Mouse (Mus musculus): ENCODE measurements around the gene Sned1. TPM values are rescaled to one million over a fixed set of nuclear protein-coding genes. Genes with fewer than 3 reads are reported as not detected.
A peak's percentile ranks its signal among the peaks of the same experiment; 100 is the strongest.

Gene Sned1
- polyA plus RNA-seq, 1 experiment from 2014 or later = 5.1 TPM

DNA sequence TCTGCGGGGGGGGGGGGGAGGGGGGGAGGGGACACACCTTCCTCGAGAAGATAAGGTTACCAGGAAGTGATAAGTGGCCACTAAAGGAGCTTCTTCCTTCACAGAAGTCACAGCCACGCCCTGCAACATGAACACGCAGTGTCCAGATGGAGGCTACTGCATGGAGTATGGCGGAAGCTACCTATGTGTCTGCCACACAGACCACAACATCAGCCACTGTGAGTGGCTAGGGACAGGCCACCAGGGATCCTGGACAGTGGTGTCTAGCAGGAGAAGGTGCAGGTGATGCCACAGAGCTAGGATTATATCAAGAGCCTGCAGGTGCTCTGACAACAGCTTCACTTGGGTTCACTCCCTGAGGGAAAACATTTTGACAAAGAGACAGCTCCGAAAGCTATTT, 36.1 kb downstream of the Sned1 start:
- H3K27me3 ChIP-seq (ENCODE audit: insufficient read depth, low read length) = no peaks in the 10 kb centered on the region
- H3K9me3 ChIP-seq (replicated peaks; ENCODE audit: low read length) = no peaks in the 10 kb centered on the region
- no peak for DNase-seq (ENCODE audit: low spot score)
- H3K4me3 ChIP-seq (replicated peaks; ENCODE audit: low read depth, low read length) = no peak overlapping the region
- H3K4me1 ChIP-seq (replicated peaks; ENCODE audit: insufficient read depth, low read length) = no peaks in the 10 kb centered on the region
- 77% methylated on average over 5 of the region's 6 CpGs for WGBS
- no peak for TF ChIP-seq CTCF (IDR thresholded peaks at IDR 0.05; ENCODE audit: low read depth)
- no peak overlapping the region for H3K27ac ChIP-seq
- no peaks in the 10 kb centered on the region for H3K36me3 ChIP-seq (ENCODE audit: insufficient read depth, low read length)
- ATAC-seq (replicated peaks; ENCODE audit: low FRiP score, low read depth) = no peak
- H3K9ac ChIP-seq (ENCODE audit: low read depth, low read length) = no peak overlapping the region
- H3K4me2 ChIP-seq (ENCODE audit: low read length) = no peak overlapping the region

DNA sequence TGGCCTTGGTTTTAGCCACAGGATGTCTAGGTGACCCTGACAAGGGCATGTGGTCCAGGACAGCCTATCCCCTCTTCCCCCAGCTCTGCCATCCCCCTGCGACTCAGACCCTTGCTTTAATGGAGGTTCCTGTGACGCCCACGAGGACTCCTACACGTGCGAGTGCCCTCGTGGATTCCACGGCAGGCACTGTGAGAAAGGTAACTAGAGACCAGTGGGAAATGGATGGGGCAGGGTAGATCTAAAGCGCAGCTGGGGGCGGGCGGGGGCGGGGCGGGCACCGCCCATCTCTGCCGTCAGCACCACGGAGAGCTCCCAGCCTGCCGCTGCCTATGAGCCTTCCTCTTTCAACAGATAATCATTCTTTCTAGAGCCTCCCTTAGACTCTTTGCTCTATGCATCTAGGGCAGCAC, 36.8 kb downstream of the Sned1 start:
- WGBS = 2% methylated on average over 16 of the region's 16 CpGs

DNA sequence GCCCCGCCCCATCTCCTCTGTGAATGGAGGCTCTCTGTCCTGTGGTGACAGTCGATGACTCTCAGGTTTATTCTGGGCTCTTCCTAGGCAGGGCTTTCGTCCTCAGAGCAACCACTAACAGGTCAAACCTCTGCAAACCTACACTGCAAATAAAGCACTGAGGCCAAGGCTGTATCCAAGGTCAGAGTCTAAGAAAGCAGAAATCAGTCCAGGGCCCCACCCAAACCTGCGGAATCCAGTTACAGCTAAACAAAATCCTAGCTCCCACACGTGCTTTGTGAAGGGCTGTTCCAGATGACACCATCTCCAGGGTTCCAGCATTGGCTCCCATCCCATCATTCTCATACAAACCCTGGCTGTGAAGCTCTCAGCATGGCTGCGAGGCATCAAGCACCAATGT, 39.9 kb downstream of the Sned1 start:
- H3K9me3 ChIP-seq (replicated peaks; ENCODE audit: low read length) = no peaks in the 10 kb centered on the region
- no peak overlapping the region for H3K27ac ChIP-seq
- 67% methylated on average over 6 of the region's 6 CpGs for WGBS
- DNase-seq (ENCODE audit: low spot score) (no peak), ATAC-seq (replicated peaks; ENCODE audit: low FRiP score, low read depth) (no peak)
- no peak for TF ChIP-seq CTCF (IDR thresholded peaks at IDR 0.05; ENCODE audit: low read depth)
- H3K27me3 ChIP-seq (ENCODE audit: insufficient read depth, low read length) = no peaks in the 10 kb centered on the region
- no peaks in the 10 kb centered on the region for H3K4me1 ChIP-seq (replicated peaks; ENCODE audit: insufficient read depth, low read length)
- H3K4me3 ChIP-seq (replicated peaks; ENCODE audit: low read depth, low read length) = no peak overlapping the region
- H3K4me2 ChIP-seq (ENCODE audit: low read length) = no peak overlapping the region
- no peaks in the 10 kb centered on the region for H3K36me3 ChIP-seq (ENCODE audit: insufficient read depth, low read length)
- H3K9ac ChIP-seq (ENCODE audit: low read depth, low read length) = no peak overlapping the region

More for the DNA sequence above, 36.8 kb downstream of the Sned1 start:
- Histone ChIP-seq H3K4me1 (replicated peaks; ENCODE audit: insufficient read depth, low read length) (no peaks in the 10 kb centered on the region), H3K4me2 (ENCODE audit: low read length) (no peak overlapping the region), H3K9ac (ENCODE audit: low read depth, low read length) (no peak overlapping the region), H3K36me3 (ENCODE audit: insufficient read depth, low read length) (no peaks in the 10 kb centered on the region), H3K4me3 (replicated peaks; ENCODE audit: low read depth, low read length) (no peak overlapping the region), H3K9me3 (replicated peaks; ENCODE audit: low read length) (no peaks in the 10 kb centered on the region), H3K27me3 (ENCODE audit: insufficient read depth, low read length) (no peaks in the 10 kb centered on the region), H3K27ac (no peak overlapping the region)
- no peak for TF ChIP-seq CTCF (IDR thresholded peaks at IDR 0.05; ENCODE audit: low read depth)
- DNase-seq (ENCODE audit: low spot score) = peak; percentile 82
- no peak for ATAC-seq (replicated peaks; ENCODE audit: low FRiP score, low read depth)

DNA sequence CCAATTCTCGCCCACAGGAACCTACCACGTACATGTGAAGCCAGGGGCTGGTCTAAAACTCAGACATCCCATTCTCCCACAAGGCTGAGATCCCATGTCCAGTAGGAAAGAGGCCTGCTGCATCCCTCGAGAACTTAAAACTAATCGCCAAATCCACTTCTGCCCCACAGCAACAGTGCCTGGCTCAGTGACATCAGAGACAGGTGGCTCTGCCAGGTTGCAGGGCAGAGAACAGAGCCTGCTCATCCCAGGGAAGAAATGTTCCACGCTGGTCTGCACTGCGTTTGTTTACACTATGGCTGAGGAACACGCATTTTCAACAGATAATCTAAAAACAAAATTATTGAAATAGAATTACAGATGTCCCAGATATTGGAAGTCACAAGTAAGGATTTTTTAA, 41.4 kb downstream of the Sned1 start:
- H3K9me3 ChIP-seq (replicated peaks; ENCODE audit: low read length) = no peaks in the 10 kb centered on the region
- no peak overlapping the region for H3K27ac ChIP-seq
- H3K4me1 ChIP-seq (replicated peaks; ENCODE audit: insufficient read depth, low read length) = no peaks in the 10 kb centered on the region
- H3K4me2 ChIP-seq (ENCODE audit: low read length) = no peak overlapping the region
- ATAC-seq (replicated peaks; ENCODE audit: low FRiP score, low read depth) = no peak
- no peaks in the 10 kb centered on the region for H3K36me3 ChIP-seq (ENCODE audit: insufficient read depth, low read length)
- 81% methylated on average over 7 of the region's 7 CpGs for WGBS
- no peak overlapping the region for H3K4me3 ChIP-seq (replicated peaks; ENCODE audit: low read depth, low read length)
- DNase-seq (ENCODE audit: low spot score) = no peak
- no peak overlapping the region for H3K9ac ChIP-seq (ENCODE audit: low read depth, low read length)
- no peak for TF ChIP-seq CTCF (IDR thresholded peaks at IDR 0.05; ENCODE audit: low read depth)
- no peaks in the 10 kb centered on the region for H3K27me3 ChIP-seq (ENCODE audit: insufficient read depth, low read length)

DNA sequence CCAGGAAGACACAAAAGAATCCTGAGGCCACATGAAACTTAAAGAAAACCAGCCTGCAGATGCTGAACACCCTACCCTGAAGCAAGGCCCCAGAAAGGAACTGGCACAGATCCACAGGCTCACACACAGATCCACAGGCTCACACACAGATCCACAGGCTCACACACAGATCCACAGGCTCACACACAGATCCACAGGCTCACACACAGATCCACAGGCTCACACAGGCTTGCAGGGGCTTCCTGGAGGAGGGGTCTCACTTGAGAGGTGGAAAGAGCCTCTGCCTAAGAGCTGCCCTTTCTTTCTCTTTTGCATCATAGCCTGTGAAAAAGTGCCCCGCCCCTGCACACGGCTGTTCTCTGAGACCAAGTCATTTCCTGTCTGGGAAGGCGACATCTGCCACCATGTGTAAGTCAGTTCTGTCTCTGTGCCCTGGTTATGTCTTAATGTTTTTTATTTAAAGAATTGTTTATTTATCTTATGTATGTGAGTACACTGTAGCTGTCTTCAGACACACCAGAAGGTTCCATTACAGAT, 54.1 kb downstream of the Sned1 start:
- TF ChIP-seq CTCF (IDR thresholded peaks at IDR 0.05; ENCODE audit: low read depth) = no peak
- WGBS = 51% methylated on average over 3 of the region's 3 CpGs
- H3K9ac ChIP-seq (ENCODE audit: low read depth, low read length) = no peak overlapping the region
- no peaks in the 10 kb centered on the region for H3K9me3 ChIP-seq (replicated peaks; ENCODE audit: low read length)
- no peak overlapping the region for H3K27ac ChIP-seq
- H3K4me1 ChIP-seq (replicated peaks; ENCODE audit: insufficient read depth, low read length) = no peaks in the 10 kb centered on the region
- no peaks in the 10 kb centered on the region for H3K36me3 ChIP-seq (ENCODE audit: insufficient read depth, low read length)
- H3K4me3 ChIP-seq (replicated peaks; ENCODE audit: low read depth, low read length) = no peak overlapping the region
- no peak for ATAC-seq (replicated peaks; ENCODE audit: low FRiP score, low read depth)
- no peak for DNase-seq (ENCODE audit: low spot score)
- no peaks in the 10 kb centered on the region for H3K27me3 ChIP-seq (ENCODE audit: insufficient read depth, low read length)
- no peak overlapping the region for H3K4me2 ChIP-seq (ENCODE audit: low read length)

DNA sequence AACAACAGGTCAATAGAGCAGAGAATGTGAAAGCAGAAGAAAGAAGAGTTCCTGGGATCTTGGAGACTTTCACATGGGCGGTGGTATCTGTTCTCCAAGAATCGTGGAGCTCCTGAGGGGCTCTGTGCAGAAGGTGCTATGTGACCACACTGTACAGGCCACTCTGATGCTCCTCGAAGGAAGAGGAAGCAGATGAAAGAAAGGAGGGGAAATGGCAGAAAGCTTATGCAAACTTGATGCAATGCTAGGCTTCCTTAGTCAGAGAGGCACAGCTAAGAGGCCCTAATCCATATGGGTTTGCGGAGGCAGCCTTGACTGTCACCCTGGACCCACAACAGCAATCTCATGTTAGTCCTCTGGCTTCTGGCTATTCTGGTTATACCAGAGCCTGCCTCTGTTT, 55.3 kb downstream of the Sned1 start:
- Histone ChIP-seq H3K9ac (ENCODE audit: low read depth, low read length) (no peak overlapping the region), H3K4me3 (replicated peaks; ENCODE audit: low read depth, low read length) (no peak overlapping the region), H3K4me2 (ENCODE audit: low read length) (no peak overlapping the region), H3K27ac (no peak overlapping the region), H3K9me3 (replicated peaks; ENCODE audit: low read length) (no peaks in the 10 kb centered on the region), H3K4me1 (replicated peaks; ENCODE audit: insufficient read depth, low read length) (no peaks in the 10 kb centered on the region), H3K36me3 (ENCODE audit: insufficient read depth, low read length) (peaks cover 6% of the 10 kb centered on the region; the same call in 1 of the 2 replicates), H3K27me3 (ENCODE audit: insufficient read depth, low read length) (no peaks in the 10 kb centered on the region)
- DNase-seq (ENCODE audit: low spot score) (no peak), ATAC-seq (replicated peaks; ENCODE audit: low FRiP score, low read depth) (no peak)
- no peak for TF ChIP-seq CTCF (IDR thresholded peaks at IDR 0.05; ENCODE audit: low read depth)
- WGBS = 85% methylated on average over 4 of the region's 4 CpGs

DNA sequence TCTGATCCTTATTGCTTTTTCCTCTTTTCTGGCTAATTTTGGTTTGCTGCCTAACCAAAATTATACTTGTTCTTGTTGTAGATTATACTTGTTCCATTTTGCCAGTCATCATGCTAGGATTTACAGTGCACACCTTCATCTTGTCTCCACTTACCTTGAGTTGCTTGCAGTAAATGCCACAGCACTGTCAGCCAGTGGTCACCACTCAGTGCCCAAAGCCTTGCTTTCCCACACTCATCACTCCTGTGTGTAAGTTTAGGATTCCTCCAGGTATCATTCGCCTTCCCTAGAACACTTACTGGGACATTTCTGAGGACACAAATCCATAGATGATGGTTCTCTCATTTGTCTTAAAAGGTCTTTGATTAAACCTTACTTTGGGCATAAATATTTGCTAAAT, 56.0 kb downstream of the Sned1 start:
- ATAC-seq (replicated peaks; ENCODE audit: low FRiP score, low read depth) (no peak), DNase-seq (ENCODE audit: low spot score) (no peak)
- Histone ChIP-seq H3K9me3 (replicated peaks; ENCODE audit: low read length) (no peaks in the 10 kb centered on the region), H3K9ac (ENCODE audit: low read depth, low read length) (no peak overlapping the region), H3K36me3 (ENCODE audit: insufficient read depth, low read length) (peaks cover 12% of the 10 kb centered on the region), H3K4me3 (replicated peaks; ENCODE audit: low read depth, low read length) (no peak overlapping the region), H3K4me1 (replicated peaks; ENCODE audit: insufficient read depth, low read length) (no peaks in the 10 kb centered on the region), H3K27me3 (ENCODE audit: insufficient read depth, low read length) (no peaks in the 10 kb centered on the region), H3K4me2 (ENCODE audit: low read length) (no peak overlapping the region), H3K27ac (no peak overlapping the region)
- WGBS = 100% methylated on average over 1 of the region's 1 CpGs
- TF ChIP-seq CTCF (IDR thresholded peaks at IDR 0.05; ENCODE audit: low read depth) = no peak

All from kidney, postnatal 0 days (tissue).